In the genomic region with DNA sequence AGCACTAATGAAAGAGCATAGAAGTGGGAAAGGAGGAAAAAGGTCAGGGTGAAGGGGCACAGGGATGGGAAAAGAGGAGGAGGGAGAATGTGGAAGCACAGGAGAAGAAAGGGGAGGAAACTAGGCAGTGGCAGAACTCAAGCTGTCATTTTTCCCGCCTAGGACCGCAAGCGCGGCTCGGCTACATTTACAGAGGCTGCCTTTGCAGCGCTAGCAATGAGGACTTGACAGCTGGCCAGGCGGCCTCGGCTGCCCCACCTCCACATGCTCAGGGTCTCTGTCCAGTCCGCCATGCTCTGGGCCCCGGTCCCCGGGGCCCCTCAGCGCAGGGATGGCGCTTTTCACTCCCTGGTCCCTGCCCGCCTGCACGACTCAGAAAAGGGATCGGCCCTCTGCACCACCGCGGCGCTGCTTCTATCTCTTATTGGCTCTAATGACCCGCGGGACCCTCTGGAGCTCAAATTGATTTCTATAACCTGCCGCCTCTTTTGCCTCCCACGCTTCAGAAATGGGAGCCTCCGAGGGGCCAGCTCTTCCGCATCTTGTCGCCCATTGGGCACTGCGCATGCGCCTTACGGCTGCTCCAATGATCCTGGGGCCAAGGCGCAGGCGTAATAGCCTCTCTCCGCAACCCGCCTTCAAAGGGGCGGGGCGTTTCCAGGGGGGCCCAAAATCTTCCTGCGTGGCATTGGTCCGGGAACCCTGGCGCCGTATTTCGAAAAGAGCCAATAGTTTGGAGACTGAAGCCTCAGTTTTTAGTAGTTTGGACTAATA, we compare ENCODE assay signal across 8 mouse cellular contexts. TPM values are rescaled to one million over a fixed set of nuclear protein-coding genes. Genes with fewer than 3 reads are reported as not detected.
DNase-seq lines count a peak whose midpoint lies in the region; ATAC-seq and TF ChIP-seq lines count a peak whose summit lies in the region.

A gene (minus strand): TSS at position 517 of the 774 bp plus-strand sequence.

- H3K4me2 ChIP-seq in forebrain, embryonic 13.5 days, result peak within 1 kb of the TSS; percentile 67
- H3K4me2 ChIP-seq in neural tube, embryonic 15.5 days, result peak within 1 kb of the TSS; percentile 67

- no peaks in the 10 kb centered on the region for H3K9me3 ChIP-seq in E14TG2a.4 (ENCODE audit: low read length)
- no peaks in the 10 kb centered on the region for H3K9me3 ChIP-seq in forebrain, embryonic 13.5 days (replicated peaks)
- H3K9me3 ChIP-seq in neural tube, embryonic 15.5 days (replicated peaks), result no peaks in the 10 kb centered on the region

- no peak for TF ChIP-seq CTCF in E14TG2a.4 (conservative IDR thresholded peaks at IDR 0.05; ENCODE audit: low read length)

- H3K4me1 ChIP-seq in E14TG2a.4 (replicated peaks; ENCODE audit: low read depth, low read length), result peaks cover 34% of the 10 kb centered on the region
- H3K4me1 ChIP-seq in forebrain, embryonic 13.5 days, result peaks cover 10% of the 10 kb centered on the region; the same call in 1 of the 2 replicates
- 0 out of 2 replicates have a peak, but pooled peaks cover 8% of the 10 kb centered on the region for H3K4me1 ChIP-seq in neural tube, embryonic 15.5 days

- peak within 1 kb of the TSS; percentile 72 for H3K27ac ChIP-seq in forebrain, embryonic 13.5 days
- H3K27ac ChIP-seq in neural tube, embryonic 15.5 days (replicated peaks), result peak within 1 kb of the TSS; percentile 73

- peak; percentile 85 for ATAC-seq in forebrain, embryonic 13.5 days
- peak; percentile 94 for ATAC-seq in neural tube, embryonic 15.5 days (ENCODE audit: low FRiP score)

- no peaks in the 10 kb centered on the region for H3K27me3 ChIP-seq in E14TG2a.4 (ENCODE audit: insufficient read depth, low read length)
- H3K27me3 ChIP-seq in forebrain, embryonic 13.5 days, result no peaks in the 10 kb centered on the region
- H3K27me3 ChIP-seq in neural tube, embryonic 15.5 days (replicated peaks), result no peaks in the 10 kb centered on the region

- WGBS in forebrain, embryonic 13.5 days, result 23% methylated on average over 39 of the region's 40 CpGs
- WGBS in neural tube, embryonic 15.5 days, result 23% methylated on average over 38 of the region's 40 CpGs

- DNase-seq in c-Kit-positive CD71-positive TER-119-positive erythroid progenitor cells, embryonic 14.5 days (ENCODE audit: low spot score), result peak; percentile 88
- DNase-seq in heart, postnatal 14 days, result peak; percentile 92 to 93
- peak; percentile 89 for DNase-seq in layer of hippocampus, adult 11-12 months (ENCODE audit: low spot score)
- peak; percentile 90 to 91 for DNase-seq in lung, adult 18-20 months
- peak; percentile 88 for DNase-seq in testis, postnatal 14 days (ENCODE audit: low spot score)

- peaks cover 8% of the 10 kb centered on the region for H3K36me3 ChIP-seq in E14TG2a.4 (ENCODE audit: insufficient read depth, low read length)
- no peaks in the 10 kb centered on the region for H3K36me3 ChIP-seq in forebrain, embryonic 13.5 days (ENCODE audit: poor library complexity, severe bottlenecking)
- no peaks in the 10 kb centered on the region for H3K36me3 ChIP-seq in neural tube, embryonic 15.5 days

- intact Hi-C loops in heart, postnatal 14 days (cut with DNase I), result loop anchor here (5.0 kb wide), 1 partner anchor 68 kb away; no protein-coding TSS in a partner anchor

- H3K4me3 ChIP-seq in E14TG2a.4 (replicated peaks; ENCODE audit: low read length), result peak within 1 kb of the TSS; percentile 89
- H3K4me3 ChIP-seq in forebrain, embryonic 13.5 days, result peak within 1 kb of the TSS; percentile 57
- peak within 1 kb of the TSS; percentile 57 for H3K4me3 ChIP-seq in neural tube, embryonic 15.5 days (replicated peaks)

- peak within 1 kb of the TSS; percentile 65 for H3K9ac ChIP-seq in forebrain, embryonic 13.5 days
- peak within 1 kb of the TSS; percentile 57 for H3K9ac ChIP-seq in neural tube, embryonic 15.5 days (replicated peaks)

RNA-seq across cellular contexts. Expression of the gene that starts here (rescaled TPM):
- polyA plus RNA-seq in forebrain, embryonic 13.5 days (2015; fragmentation: Nextera tagmentation; extraction: Ambion mirVana), result 5.0 and 5.1 TPM in 2 replicates
- 1 to 10 TPM; 4.0 to 5.3 TPM for total RNA-seq in heart, postnatal 14 days (2021)
- polyA plus RNA-seq in neural tube, embryonic 15.5 days (2015; fragmentation: Nextera tagmentation; extraction: Ambion mirVana), result 3.8 and 5.2 TPM in 2 replicates

Comparison
In these comparisons a context has a peak if more than half of its experiments do, and no peak if none do; other contexts are left out.
1. Peak in every context shown above with its lines: DNase-seq, ATAC-seq, H3K4me3 ChIP-seq and H3K27ac ChIP-seq.